Mouse (Mus musculus) adipocyte (in vitro differentiated cells): ENCODE data around the gene Hist1h2br.
A peak's percentile ranks its signal among the peaks of the same experiment; 100 is the strongest.
"Not testable (repeated sequence)": the region's sequence is repeated elsewhere in the genome, so short reads cannot be mapped to it uniquely, and the experiment has no call there.

Experiments
- DNase-seq: peaks from one replicate; pipeline ENCODE4 v3.0.0-alpha.2; 2016; ENCODE audit warnings: low spot score

Gene Hist1h2br

GRCm38 (mm10) chr13:21846356-21846755, 12.8 kb downstream of the Hist1h2br start:
- not testable (repeated sequence) for DNase-seq

DNA sequence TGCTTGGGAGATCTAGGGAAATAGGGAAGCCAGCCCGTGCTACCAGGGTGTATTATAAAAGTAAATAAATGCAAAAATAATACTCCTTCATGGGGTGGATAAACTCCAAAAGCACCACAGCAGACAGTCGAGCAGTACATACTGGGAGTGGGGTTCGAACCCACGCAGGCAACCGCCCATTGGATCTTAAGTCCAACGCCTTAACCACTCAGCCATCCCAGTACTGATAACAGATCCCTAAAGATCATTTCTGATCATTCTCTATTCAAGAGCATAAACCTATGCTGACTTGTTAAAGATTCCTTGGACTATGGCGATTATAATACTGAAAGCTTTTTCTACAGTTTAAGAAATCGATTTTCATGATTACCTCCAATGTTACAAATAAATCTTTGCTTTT, 14.3 kb downstream of the Hist1h2br start:
- no peak for DNase-seq

GRCm38 (mm10) chr13:21850696-21851095, 17.2 kb downstream of the Hist1h2br start:
- not testable (repeated sequence) for DNase-seq

- peak; percentile 60 for DNase-seq
Observed at GRCm38 (mm10) chr13:21852215-21852945, 18.8 kb downstream of the Hist1h2br start.

GRCm38 (mm10) chr13:21855146-21855545, 21.6 kb downstream of the Hist1h2br start:
- peak; percentile 64 for DNase-seq

DNA sequence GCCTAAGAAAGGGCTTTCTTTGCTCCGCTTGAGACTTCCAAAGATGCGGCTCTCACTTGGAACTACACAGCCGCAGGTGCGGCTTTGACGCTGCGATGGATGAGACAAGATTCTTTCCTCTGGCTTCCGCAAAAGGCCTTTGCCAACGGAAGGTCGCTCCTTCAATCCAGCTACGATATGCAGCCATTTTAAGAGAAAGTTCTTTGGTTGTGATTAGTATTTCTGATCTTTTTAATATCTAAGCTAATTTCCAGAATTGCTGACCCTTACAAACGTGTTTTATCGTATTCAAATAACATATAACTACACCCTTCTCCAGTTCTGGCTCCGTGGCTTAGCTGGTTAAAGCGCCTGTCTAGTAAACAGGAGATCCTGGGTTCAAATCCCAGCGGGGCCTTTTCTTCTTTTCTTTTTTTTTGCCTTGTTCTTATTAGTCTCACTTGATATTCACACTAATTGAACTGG, 22.2 kb downstream of the Hist1h2br start:
- peak; percentile 61 for DNase-seq

GRCm38 (mm10) chr13:21861608-21862007, 28.1 kb downstream of the Hist1h2br start:
- no peak for DNase-seq

- DNase-seq, result not testable (repeated sequence)
Observed at GRCm38 (mm10) chr13:21865503-21865902, 32.0 kb downstream of the Hist1h2br start.

DNA sequence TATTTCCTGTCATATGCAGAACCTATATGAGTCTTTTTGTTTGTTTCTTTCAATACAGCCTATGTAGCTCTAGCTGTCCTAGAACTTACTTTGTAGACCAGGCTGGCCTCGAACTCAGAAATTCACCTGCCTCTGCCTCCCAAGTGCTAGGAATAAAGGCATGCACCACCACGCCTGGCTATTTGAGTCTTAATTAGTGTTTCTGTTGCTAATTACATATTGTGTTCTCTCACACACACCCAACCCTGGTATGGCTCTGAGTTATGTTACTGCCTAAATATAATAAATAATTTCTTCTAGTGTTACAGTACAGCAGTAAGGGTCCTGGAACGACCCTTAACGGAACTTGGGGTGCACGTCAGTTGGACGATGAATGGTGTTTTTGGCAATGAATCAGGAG, 47.2 kb downstream of the Hist1h2br start:
- no peak for DNase-seq

GRCm38 (mm10) chr13:21881878-21882669, 48.5 kb downstream of the Hist1h2br start:
- DNase-seq, result peak; percentile 60

GRCm38 (mm10) chr13:21882760-21883405, 49.3 kb downstream of the Hist1h2br start:
- DNase-seq, result peak; percentile 87

DNA sequence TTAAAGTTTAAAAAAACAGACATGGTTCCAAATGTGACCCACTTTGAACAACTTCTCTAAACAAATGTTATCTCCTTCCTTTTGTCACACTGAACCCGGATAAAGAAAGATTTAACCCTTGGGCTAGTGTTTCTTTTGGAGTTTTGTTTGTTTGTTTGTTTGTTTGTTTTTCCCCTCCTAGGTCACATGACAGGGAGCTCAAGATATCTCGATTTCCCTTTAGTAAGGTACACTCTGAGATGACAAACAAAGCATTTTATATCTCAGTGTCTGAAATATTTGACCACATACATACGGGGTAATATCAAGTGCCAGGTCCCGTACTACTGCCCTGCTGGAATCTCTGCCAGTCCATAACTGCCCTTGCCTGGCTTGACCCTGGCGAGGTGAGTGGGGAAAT, 49.9 kb downstream of the Hist1h2br start:
- DNase-seq, result no peak

GRCm38 (mm10) chr13:21884586-21884985, 51.0 kb downstream of the Hist1h2br start:
- DNase-seq, result no peak
